Comparison of ENCODE assay signal across 8 mouse cellular contexts in genomic region chr9:21165041-21165951, GRCm38 (mm10). TPM values are rescaled to one million over a fixed set of nuclear protein-coding genes. Genes with fewer than 3 reads are reported as not detected.
DNase-seq lines count a peak whose midpoint lies in the region; ATAC-seq and TF ChIP-seq lines count a peak whose summit lies in the region.

Gene Pde4a, plus strand, starts transcription at chr9:21165714.

- H3K4me3 ChIP-seq in gastrocnemius, adult 2 months = peak within 1 kb of the TSS; percentile 70
- H3K4me3 ChIP-seq in hindbrain, embryonic 15.5 days = peak within 1 kb of the TSS; percentile 49
- peak within 1 kb of the TSS; percentile 58 for H3K4me3 ChIP-seq in left cerebral cortex, adult 2 months
- peak within 1 kb of the TSS; percentile 21 for H3K4me3 ChIP-seq in midbrain, embryonic 11.5 days (ENCODE audit: low read depth, low read length)
- peak within 1 kb of the TSS; percentile 52 for H3K4me3 ChIP-seq in stomach, postnatal 0 days (ENCODE audit: low read depth, low read length)

- TF ChIP-seq EP300 in stomach, postnatal 0 days (optimal IDR thresholded peaks at IDR 0.05) = no peak

- no peak for TF ChIP-seq CTCF in brain, embryonic 14.5 days (IDR thresholded peaks at IDR 0.05; ENCODE audit: borderline replicate concordance, extremely low read depth, insufficient read depth, insufficient read length)
- TF ChIP-seq CTCF in gastrocnemius, adult 2 months (IDR thresholded peaks at IDR 0.05) = no peak
- no peak; the same call in 1 of the 2 replicates for TF ChIP-seq CTCF in left cerebral cortex, adult 2 months (IDR thresholded peaks at IDR 0.05)
- no peak; the same call in 1 of the 2 replicates for TF ChIP-seq CTCF in stomach, postnatal 0 days (IDR thresholded peaks at IDR 0.05; ENCODE audit: low read depth)

- peak within 1 kb of the TSS; percentile 35; the same call in 1 of the 2 replicates for H3K27ac ChIP-seq in gastrocnemius, adult 2 months
- H3K27ac ChIP-seq in hindbrain, embryonic 15.5 days (replicated peaks) = no peak within 1 kb of the TSS
- peak within 1 kb of the TSS; percentile 94 for H3K27ac ChIP-seq in left cerebral cortex, adult 2 months
- H3K27ac ChIP-seq in midbrain, embryonic 11.5 days (ENCODE audit: low read depth, low read length) = no peak within 1 kb of the TSS
- peak within 1 kb of the TSS; percentile 24; the same call in 1 of the 2 replicates for H3K27ac ChIP-seq in stomach, postnatal 0 days (replicated peaks)

- TF ChIP-seq POLR2A in brain, embryonic 14.5 days (IDR thresholded peaks at IDR 0.05; ENCODE audit: borderline replicate concordance, extremely low read depth, insufficient read depth, insufficient read length, poor library complexity, severe bottlenecking) = no peak

- intact Hi-C loops in gastrocnemius, adult 2 months (cut with DNase I) = no loop called here
- intact Hi-C loops in left cerebral cortex, adult 2 months (cut with DNase I) = no loop called here

- H3K4me2 ChIP-seq in hindbrain, embryonic 15.5 days = peak within 1 kb of the TSS; percentile 59
- peak within 1 kb of the TSS; percentile 53 for H3K4me2 ChIP-seq in midbrain, embryonic 11.5 days
- H3K4me2 ChIP-seq in stomach, postnatal 0 days (replicated peaks; ENCODE audit: low read depth) = peak within 1 kb of the TSS; percentile 85

- ATAC-seq in hindbrain, embryonic 15.5 days (ENCODE audit: low FRiP score, low read depth) = peak; percentile 44
- no peak for ATAC-seq in midbrain, embryonic 11.5 days (ENCODE audit: low FRiP score)
- no peak for ATAC-seq in stomach, postnatal 0 days (ENCODE audit: low FRiP score, low TSS enrichment)
- no peak for ATAC-seq in erythroid progenitor cell, adult 5-6 weeks (replicated peaks; ENCODE audit: low FRiP score, poor library complexity, severe bottlenecking)

- DNase-seq in ES-CJ7 (ENCODE audit: low read depth, low spot score) = peak; percentile 82
- DNase-seq in brain, embryonic 14.5 days (ENCODE audit: low read depth) = peak; percentile 84
- DNase-seq in gastrocnemius, adult 2 months = no peak
- DNase-seq in left cerebral cortex, adult 2 months (ENCODE audit: extremely low spot score in 1 of 2, low spot score in 2 of 2) = peak; percentile 75 to 80
- DNase-seq in midbrain, embryonic 11.5 days (ENCODE audit: low spot score, missing footprints) = peak; percentile 90
- no peak for DNase-seq in stomach, postnatal 0 days (ENCODE audit: low spot score)

- peaks cover 36% of the 10 kb centered on the region for H3K4me1 ChIP-seq in hindbrain, embryonic 15.5 days (replicated peaks)
- H3K4me1 ChIP-seq in midbrain, embryonic 11.5 days (ENCODE audit: control insufficient read depth, insufficient read depth, low read length) = peaks cover 17% of the 10 kb centered on the region
- H3K4me1 ChIP-seq in stomach, postnatal 0 days (replicated peaks; ENCODE audit: control insufficient read depth, insufficient read depth) = peaks cover 2% of the 10 kb centered on the region

- under 1% methylated on average over 75 of the region's 86 CpGs for WGBS in hindbrain, embryonic 15.5 days
- WGBS in midbrain, embryonic 11.5 days = 3% methylated on average over 58 of the region's 86 CpGs
- under 1% methylated on average over 68 of the region's 86 CpGs for WGBS in stomach, postnatal 0 days

- H3K9ac ChIP-seq in hindbrain, embryonic 15.5 days = peak within 1 kb of the TSS; percentile 2; the same call in 1 of the 2 replicates
- 0 out of 2 replicates have a peak within 1 kb of the TSS, but pooled peaks have one; percentile 16 for H3K9ac ChIP-seq in midbrain, embryonic 11.5 days (ENCODE audit: low read length)
- H3K9ac ChIP-seq in stomach, postnatal 0 days (ENCODE audit: low read length) = peak within 1 kb of the TSS; percentile 59

- no peaks in the 10 kb centered on the region for H3K36me3 ChIP-seq in hindbrain, embryonic 15.5 days
- no peaks in the 10 kb centered on the region for H3K36me3 ChIP-seq in midbrain, embryonic 11.5 days (ENCODE audit: control insufficient read depth, insufficient read depth, low read length)
- no peaks in the 10 kb centered on the region for H3K36me3 ChIP-seq in stomach, postnatal 0 days (ENCODE audit: control insufficient read depth, insufficient read depth, low read length)

- H3K9me3 ChIP-seq in hindbrain, embryonic 15.5 days = no peaks in the 10 kb centered on the region
- no peaks in the 10 kb centered on the region for H3K9me3 ChIP-seq in midbrain, embryonic 11.5 days (ENCODE audit: control insufficient read depth, low read length)
- no peaks in the 10 kb centered on the region for H3K9me3 ChIP-seq in stomach, postnatal 0 days (ENCODE audit: control insufficient read depth, low read length)

- H3K27me3 ChIP-seq in hindbrain, embryonic 15.5 days = peaks cover 51% of the 10 kb centered on the region
- peaks cover 54% of the 10 kb centered on the region for H3K27me3 ChIP-seq in midbrain, embryonic 11.5 days (ENCODE audit: control insufficient read depth, insufficient read depth, low read length)
- H3K27me3 ChIP-seq in stomach, postnatal 0 days (ENCODE audit: control insufficient read depth, insufficient read depth, low read length) = peaks cover 11% of the 10 kb centered on the region

RNA-seq across cellular contexts. Expression of gene Pde4a, which starts in this region (rescaled TPM):
- 16.3 and 23.4 TPM in 2 replicates for polyA plus RNA-seq in brain, embryonic 14.5 days (2012; rRNA removed)
- total RNA-seq in gastrocnemius, adult 2 months (2021) = 10 to 100 TPM; 39.0 to 66.8 TPM
- 36.5 and 41.0 TPM in 2 replicates for polyA plus RNA-seq in hindbrain, embryonic 15.5 days (2015; fragmentation: Nextera tagmentation; extraction: Ambion mirVana)
- 100 to 1,000 TPM; 101 to 106 TPM for total RNA-seq in left cerebral cortex, adult 2 months (2021)
- 5.0 and 6.5 TPM in 2 replicates for polyA plus RNA-seq in midbrain, embryonic 11.5 days (2014; fragmentation: Nextera tagmentation; extraction: Ambion mirVana)
- 2.5 and 3.0 TPM in 2 replicates for polyA plus RNA-seq in stomach, postnatal 0 days (2015; fragmentation: Nextera tagmentation; extraction: Ambion mirVana)
- 4.6 TPM in 1 of 2 replicates, not detected in the other for total RNA-seq in erythroid progenitor cell, adult 5-6 weeks (2015; ENCODE audit: low replicate concordance)
- total RNA-seq in erythroid progenitor cell, adult 5-6 weeks (2017; ENCODE audit: low replicate concordance) = 0.15 and 0.39 TPM in 2 replicates

Comparison
In these comparisons a context has a peak if more than half of its experiments do, and no peak if none do; other contexts are left out.
1. RNA of gene Pde4a (total RNA-seq): 101 to 106 TPM in left cerebral cortex, adult 2 months and 39.0 to 66.8 TPM in gastrocnemius, adult 2 months; 0.15 to 4.6 TPM in erythroid progenitor cell, adult 5-6 weeks; every median in the first group is over 4 times any median in the second.
2. DNase-seq: peak in ES-CJ7 (single experiment), brain, embryonic 14.5 days (single experiment), left cerebral cortex, adult 2 months (2 of 2) and midbrain, embryonic 11.5 days (single experiment); none in gastrocnemius, adult 2 months (single experiment) and stomach, postnatal 0 days (single experiment).
3. H3K27ac ChIP-seq: peak in gastrocnemius, adult 2 months (single experiment), left cerebral cortex, adult 2 months (single experiment) and stomach, postnatal 0 days (single experiment); none in hindbrain, embryonic 15.5 days (single experiment) and midbrain, embryonic 11.5 days (single experiment).
4. H3K9ac ChIP-seq: peak in every context shown above with its lines; median percentile 59 in stomach, postnatal 0 days; 16 in midbrain, embryonic 11.5 days; 2 in hindbrain, embryonic 15.5 days.
5. Peak in every context shown above with its lines, with median percentiles within 50 percentile points of each other: H3K4me3 ChIP-seq and H3K4me2 ChIP-seq.